Mouse (Mus musculus) ES-E14 (cell line): ENCODE data around the gene Serpina10. TPM values are rescaled to one million over a fixed set of nuclear protein-coding genes. Genes with fewer than 3 reads are reported as not detected.
"Not testable (repeated sequence)": the region's sequence is repeated elsewhere in the genome, so short reads cannot be mapped to it uniquely, and the experiment has no call there.

Experiments
- DNase-seq: peaks from one replicate; pipeline ENCODE4 v3.0.0-alpha.2; 2013; ENCODE audit warnings: low read depth, low spot score
- H3K27ac ChIP-seq: 2 replicates; pipeline ENCODE4 v1.5.1; 2012; ENCODE audit warnings: low read depth, mild to moderate bottlenecking, low read length, moderate library complexity, mixed read lengths; ENCODE audit not compliant: poor library complexity, insufficient read depth, severe bottlenecking
- H3K36me3 ChIP-seq: 2 replicates; pipeline ENCODE4 v1.6.1; 2012; ENCODE audit warnings: mild to moderate bottlenecking, low read length, moderate library complexity, mixed read lengths; ENCODE audit not compliant: control insufficient read depth, poor library complexity, insufficient read depth, severe bottlenecking
- H3K4me1 ChIP-seq, 2 experiments: fragments of 150-350 bp in 1 of 2; sonication (generic) in 1 of 2; 2 replicates each; pipeline ENCODE4 v1.6.1; 2012; ENCODE audit warnings: low read length in 2 of 2, mild to moderate bottlenecking in 1 of 2, mixed read lengths in 1 of 2; ENCODE audit not compliant: control insufficient read depth in 2 of 2, insufficient read depth in 2 of 2, poor library complexity in 1 of 2
- H3K4me3 ChIP-seq, 2 experiments: fragments of 150-350 bp in 1 of 2; sonication (generic) in 1 of 2; 2 replicates each; pipeline ENCODE4 v1.5.1; 2012; ENCODE audit warnings: low read length in 2 of 2, low read depth in 1 of 2, mild to moderate bottlenecking in 1 of 2, mixed read lengths in 1 of 2; ENCODE audit not compliant: insufficient read depth in 1 of 2, poor library complexity in 1 of 2, severe bottlenecking in 1 of 2
- H3K9ac ChIP-seq: 2 replicates; pipeline ENCODE4 v1.6.1; 2012; ENCODE audit warnings: low read depth, mild to moderate bottlenecking, low read length, mixed read lengths; ENCODE audit not compliant: poor library complexity, insufficient read depth, severe bottlenecking
- H3K9me3 ChIP-seq: fragments of 150-350 bp; sonication (generic); 2 replicates; pipeline ENCODE4 v1.6.1; 2012; ENCODE audit warnings: low read depth, mild to moderate bottlenecking, low read length; ENCODE audit not compliant: control insufficient read depth, insufficient read depth
- CHD2 ChIP-seq: IDR thresholded peaks from 2 replicates; pipeline ENCODE4 v1.6.1; 2014; ENCODE audit warnings: mild to moderate bottlenecking, low read depth, low read length, inconsistent platforms
- HCFC1 ChIP-seq: IDR thresholded peaks from 2 replicates; pipeline ENCODE4 v1.6.1; 2012; ENCODE audit warnings: low read length, inconsistent platforms, borderline replicate concordance; ENCODE audit not compliant: insufficient read depth
- MAFK ChIP-seq: IDR thresholded peaks from 2 replicates; pipeline ENCODE4 v1.6.1; 2014; ENCODE audit warnings: mild to moderate bottlenecking, low read depth, low read length, inconsistent platforms; ENCODE audit not compliant: insufficient read depth
- ZC3H11A ChIP-seq: IDR thresholded peaks from 2 replicates; pipeline ENCODE4 v1.6.1; 2012; ENCODE audit warnings: low read depth, mild to moderate bottlenecking, inconsistent platforms, low read length, borderline replicate concordance
- ZNF384 ChIP-seq: IDR thresholded peaks from 2 replicates; pipeline ENCODE4 v1.6.1; 2012; ENCODE audit warnings: low read depth, low read length, inconsistent platforms
- in situ Hi-C, 2 experiments: fragments of 600-800 bp; cut with MboI; formaldehyde crosslinking; loops; one replicate each; pipeline ENCODE4 v1.15.1; 2025; ENCODE audit warnings: low sequenced_read_pairs in 2 of 2, inconsistent platforms in 1 of 2; ENCODE audit not compliant: unreplicated experiment in 2 of 2
- total RNA-seq: library from RNA; depleted of rRNA; stranded (reverse); fragments of 300-350 nt; gene quantifications from 2 replicates; pipeline ENCODE4 v1.2.3, GENCODE M21; 2012

Serpina10 gene
- total RNA-seq, 1 experiment = not detected

GRCm38 (mm10) chr12:103601839-103602238 lies 29.4 kb downstream of the Serpina10 start:
- Histone ChIP-seq H3K27ac (no peak overlapping the region), H3K4me3 (no peak overlapping the region), H3K9me3 (no peaks in the 10 kb centered on the region), H3K36me3 (no peaks in the 10 kb centered on the region), H3K9ac (no peak overlapping the region), H3K4me1 (peaks cover 0 to 4% of the 10 kb centered on the region in 2 experiments; a peak in 1 of 4 replicates)
- TF ChIP-seq CHD2 (no peak), ZC3H11A (no peak), HCFC1 (no peak), ZNF384 (no peak), MAFK (no peak)
- DNase-seq = no peak
- in situ Hi-C loops = no loop called here

DNA sequence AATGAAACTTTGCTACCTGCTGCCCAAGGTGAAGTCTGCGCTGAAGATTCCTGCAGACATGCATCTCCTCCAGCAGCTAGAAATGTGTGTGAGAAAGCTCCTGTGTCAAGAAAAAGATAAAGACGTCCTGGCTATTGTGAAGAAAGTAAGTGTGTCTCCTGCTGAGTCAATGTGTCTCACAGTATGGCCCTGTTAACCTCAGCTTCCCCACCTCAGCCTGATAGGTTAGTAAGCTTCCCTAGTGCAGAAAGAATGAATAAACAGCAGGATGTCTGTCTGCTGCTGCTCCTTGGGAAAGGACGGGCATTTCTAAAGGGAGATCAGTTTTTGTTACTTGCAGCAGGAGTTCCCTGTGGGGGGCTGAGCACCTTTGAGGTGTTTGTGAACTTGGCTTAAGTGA lies 30.9 kb downstream of the Serpina10 start:
- Histone ChIP-seq H3K4me3 (no peak overlapping the region), H3K9me3 (no peaks in the 10 kb centered on the region), H3K9ac (no peak overlapping the region), H3K36me3 (no peaks in the 10 kb centered on the region), H3K4me1 (peaks cover 0 to 4% of the 10 kb centered on the region in 2 experiments; a peak in 1 of 4 replicates), H3K27ac (no peak overlapping the region)
- TF ChIP-seq HCFC1 (no peak), ZNF384 (no peak), MAFK (no peak), ZC3H11A (no peak), CHD2 (no peak)
- peak; percentile 19 for DNase-seq
- in situ Hi-C loops = no loop called here

- in situ Hi-C loops = no loop called here
- Histone ChIP-seq H3K4me3 (no peak overlapping the region), H3K9me3 (no peaks in the 10 kb centered on the region), H3K9ac (no peak overlapping the region), H3K4me1 (peaks cover 0 to 4% of the 10 kb centered on the region in 2 experiments; a peak in 1 of 4 replicates), H3K36me3 (no peaks in the 10 kb centered on the region), H3K27ac (no peak overlapping the region)
- DNase-seq = no peak
- TF ChIP-seq MAFK = no peak
Observed at GRCm38 (mm10) chr12:103598411-103598810, 32.8 kb downstream of the Serpina10 start.

DNA sequence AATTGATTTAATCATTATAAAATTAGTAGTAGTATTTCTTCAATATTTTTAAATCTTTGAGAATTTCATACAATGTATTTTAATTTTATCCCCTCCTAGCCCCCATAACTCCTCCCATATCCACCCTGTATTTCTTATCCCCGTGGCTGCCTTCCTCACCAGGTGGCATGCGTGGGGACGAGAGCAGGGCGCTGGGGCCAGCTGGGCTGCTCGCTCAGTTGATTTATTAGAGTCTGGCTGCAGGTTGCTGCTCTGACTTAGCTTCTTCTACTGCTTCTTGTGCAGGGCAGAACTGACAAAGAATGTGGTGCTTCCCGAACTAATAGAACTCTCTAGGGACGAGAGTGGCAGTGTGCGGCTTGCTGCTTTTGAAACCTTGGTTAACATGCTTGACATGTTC lies 47.5 kb downstream of the Serpina10 start:
- TF ChIP-seq ZC3H11A = no peak
- no peak for TF ChIP-seq MAFK
- no peak for TF ChIP-seq CHD2
- TF ChIP-seq HCFC1 = no peak
- no peak for TF ChIP-seq ZNF384
- no peak overlapping the region for H3K27ac ChIP-seq
- no peak overlapping the region for H3K4me3 ChIP-seq
- H3K9ac ChIP-seq = no peak overlapping the region
- no peaks in the 10 kb centered on the region for H3K4me1 ChIP-seq
- DNase-seq = no peak
- H3K9me3 ChIP-seq = no peaks in the 10 kb centered on the region
- H3K36me3 ChIP-seq = no peaks in the 10 kb centered on the region
- in situ Hi-C loops = no loop called here

DNA sequence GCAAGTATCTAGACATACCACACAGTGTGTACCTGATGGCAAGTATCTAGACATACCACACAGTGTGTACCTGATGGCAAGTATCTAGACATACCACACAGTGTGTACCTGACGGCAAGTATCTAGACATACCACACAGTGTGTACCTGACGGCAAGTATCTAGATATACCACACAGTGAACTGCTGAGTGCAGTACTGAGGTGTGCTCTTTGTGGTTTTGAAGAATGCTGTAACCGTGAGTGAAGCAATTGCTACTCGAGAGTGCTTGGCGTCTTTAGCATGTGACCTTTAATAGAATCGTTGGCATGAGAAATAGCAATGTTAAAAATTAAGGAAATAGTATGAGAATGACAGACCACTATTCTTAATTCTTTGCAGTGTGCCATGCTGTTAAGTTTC lies 53.1 kb downstream of the Serpina10 start:
- H3K4me1 ChIP-seq, DNase-seq, H3K27ac ChIP-seq, H3K36me3 ChIP-seq, H3K4me3 ChIP-seq, in situ Hi-C loops, H3K9me3 ChIP-seq, H3K9ac ChIP-seq: not testable (repeated sequence)
